Mouse (Mus musculus) spleen, adult 2 months (tissue): ENCODE data around the gene Abcc9.

Source experiments
- CTCF ChIP-seq: fragments of 200-500 bp; IDR thresholded peaks from 2 replicates; pipeline ENCODE4 v1.5.1; 2011; ENCODE audit warnings: mild to moderate bottlenecking, inconsistent platforms; ENCODE audit not compliant: insufficient read depth, insufficient read length, insufficient replicate concordance; ENCODE audit errors: extremely low read depth
- POLR2A ChIP-seq: fragments of 200-500 bp; IDR thresholded peaks from 2 replicates; pipeline ENCODE4 v1.6.1; 2011; ENCODE audit warnings: low read depth, low read length, inconsistent platforms

DNA sequence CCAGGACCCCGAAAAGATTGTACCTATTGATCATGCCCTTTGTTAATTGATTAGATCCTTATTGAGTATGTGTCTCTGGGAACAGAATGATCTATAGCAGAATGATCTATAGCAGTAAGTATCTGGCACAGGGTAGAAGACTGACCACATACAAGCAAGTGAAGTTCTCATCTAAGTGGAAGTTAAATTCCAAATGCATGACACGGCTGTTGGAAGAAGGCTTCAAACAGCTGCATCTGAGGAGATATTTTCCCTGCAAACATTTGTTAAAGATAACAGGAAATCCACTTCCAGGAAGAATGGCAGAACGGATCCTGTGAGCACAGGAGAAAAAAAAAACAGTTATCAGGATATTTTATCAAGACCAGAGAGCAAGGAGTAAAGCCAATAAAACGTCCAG lies 158.5 kb downstream of the Abcc9 start:
- TF ChIP-seq CTCF (no peak), POLR2A (no peak)
